Mouse (Mus musculus): ENCODE results near the gene Gata1. TPM values are rescaled to one million over a fixed set of nuclear protein-coding genes. Genes with fewer than 3 reads are reported as not detected.
"Not testable (repeated sequence)": the region's sequence is repeated elsewhere in the genome, so short reads cannot be mapped to it uniquely, and the experiment has no call there.

The Gata1 gene
- total and polyA plus RNA-seq, 3 experiments, result 38.1 to 93.3 (median 46.2) TPM

GRCm38 (mm10) chrX:7927116-7927515 is 50.8 kb downstream of the Gata1 start:
- Histone ChIP-seq H3K4me3 (ENCODE audit: low read depth, low read length) (no peak overlapping the region), H3K9me3 (replicated peaks) (no peaks in the 10 kb centered on the region), H3K4me1 (ENCODE audit: insufficient read depth, low read depth, low read length) (0 out of 2 replicates have a peak, but pooled peaks cover 4% of the 10 kb centered on the region), H3K36me3 (replicated peaks) (peaks cover 19% of the 10 kb centered on the region), H3K27me3 (ENCODE audit: insufficient read depth, low read length) (peaks cover 43% of the 10 kb centered on the region)
- TF ChIP-seq GATA2 (IDR thresholded peaks at IDR 0.05; ENCODE audit: borderline replicate concordance, low read depth, low read length) (no peak), GATA1 (IDR thresholded peaks at IDR 0.05; ENCODE audit: borderline replicate concordance, low read length) (no peak), POLR2AphosphoS5 (IDR thresholded peaks at IDR 0.05; ENCODE audit: insufficient replicate concordance, low read depth, low read length) (no peak), CTCF (IDR thresholded peaks at IDR 0.05; ENCODE audit: low read depth, low read length) (no peak), TAL1 (conservative IDR thresholded peaks at IDR 0.05; ENCODE audit: low read depth, low read length) (no peak)
- ATAC-seq (ENCODE audit: extremely low read depth, insufficient number of reproducible peaks, low FRiP score, poor library complexity, severe bottlenecking) (no peak), DNase-seq (ENCODE audit: low spot score) (no peak)

GRCm38 (mm10) chrX:7926266-7926665 is 51.6 kb downstream of the Gata1 start:
- no peak for DNase-seq (ENCODE audit: low spot score)
- TF ChIP-seq POLR2AphosphoS5 (IDR thresholded peaks at IDR 0.05; ENCODE audit: insufficient replicate concordance, low read depth, low read length) (no peak), TAL1 (conservative IDR thresholded peaks at IDR 0.05; ENCODE audit: low read depth, low read length) (no peak), CTCF (IDR thresholded peaks at IDR 0.05; ENCODE audit: low read depth, low read length) (no peak), GATA1 (IDR thresholded peaks at IDR 0.05; ENCODE audit: borderline replicate concordance, low read length) (no peak), GATA2 (IDR thresholded peaks at IDR 0.05; ENCODE audit: borderline replicate concordance, low read depth, low read length) (no peak)
- Histone ChIP-seq H3K36me3 (replicated peaks) (peaks cover 11% of the 10 kb centered on the region), H3K9me3 (replicated peaks) (no peaks in the 10 kb centered on the region), H3K27me3 (ENCODE audit: insufficient read depth, low read length) (peaks cover 48% of the 10 kb centered on the region), H3K4me1 (ENCODE audit: insufficient read depth, low read depth, low read length) (0 out of 2 replicates have a peak, but pooled peaks cover 4% of the 10 kb centered on the region), H3K4me3 (ENCODE audit: low read depth, low read length) (no peak overlapping the region)
- no peak for ATAC-seq (ENCODE audit: extremely low read depth, insufficient number of reproducible peaks, low FRiP score, poor library complexity, severe bottlenecking)

GRCm38 (mm10) chrX:7922032-7922431 is 55.8 kb downstream of the Gata1 start:
- Histone ChIP-seq H3K36me3 (replicated peaks) (no peaks in the 10 kb centered on the region), H3K9me3 (replicated peaks) (no peaks in the 10 kb centered on the region), H3K4me3 (ENCODE audit: low read depth, low read length) (no peak overlapping the region), H3K27me3 (ENCODE audit: insufficient read depth, low read length) (peaks cover 46% of the 10 kb centered on the region), H3K4me1 (ENCODE audit: insufficient read depth, low read depth, low read length) (no peaks in the 10 kb centered on the region)
- ATAC-seq (ENCODE audit: extremely low read depth, insufficient number of reproducible peaks, low FRiP score, poor library complexity, severe bottlenecking), result no peak
- DNase-seq (ENCODE audit: low spot score), result no peak
- TF ChIP-seq POLR2AphosphoS5 (IDR thresholded peaks at IDR 0.05; ENCODE audit: insufficient replicate concordance, low read depth, low read length), result no peak
- TF ChIP-seq GATA1 (IDR thresholded peaks at IDR 0.05; ENCODE audit: borderline replicate concordance, low read length), result no peak
- no peak for TF ChIP-seq GATA2 (IDR thresholded peaks at IDR 0.05; ENCODE audit: borderline replicate concordance, low read depth, low read length)

GRCm38 (mm10) chrX:7919601-7920383 is 58.1 kb downstream of the Gata1 start, which contains the start of gene Pcsk1n:
Gene Pcsk1n (plus strand): TSS chrX:7919822.
- H3K27me3 ChIP-seq (ENCODE audit: insufficient read depth, low read length), result peaks cover 39% of the 10 kb centered on the region

GRCm38 (mm10) chrX:7917960-7918359 is 59.9 kb downstream of the Gata1 start:
- H3K36me3 ChIP-seq (replicated peaks); H3K4me1 ChIP-seq (ENCODE audit: insufficient read depth, low read depth, low read length); H3K9me3 ChIP-seq (replicated peaks); ATAC-seq (ENCODE audit: extremely low read depth, insufficient number of reproducible peaks, low FRiP score, poor library complexity, severe bottlenecking); H3K4me3 ChIP-seq (ENCODE audit: low read depth, low read length); DNase-seq (ENCODE audit: low spot score): not testable (repeated sequence)
- H3K27me3 ChIP-seq (ENCODE audit: insufficient read depth, low read length), result peaks cover 27% of the 10 kb centered on the region

More at GRCm38 (mm10) chrX:7919601-7920383, 58.1 kb downstream of the Gata1 start, which contains the start of gene Pcsk1n:
- ATAC-seq (ENCODE audit: extremely low read depth, insufficient number of reproducible peaks, low FRiP score, poor library complexity, severe bottlenecking), result no peak
- Histone ChIP-seq H3K36me3 (replicated peaks) (no peaks in the 10 kb centered on the region), H3K4me1 (ENCODE audit: insufficient read depth, low read depth, low read length) (no peaks in the 10 kb centered on the region), H3K9me3 (replicated peaks) (no peaks in the 10 kb centered on the region), H3K4me3 (ENCODE audit: low read depth, low read length) (no peak within 1 kb of the TSS)
- no peak for DNase-seq (ENCODE audit: low spot score)
- TF ChIP-seq POLR2AphosphoS5 (IDR thresholded peaks at IDR 0.05; ENCODE audit: insufficient replicate concordance, low read depth, low read length), result no peak
- TF ChIP-seq GATA1 (IDR thresholded peaks at IDR 0.05; ENCODE audit: borderline replicate concordance, low read length), result no peak

- H3K9me3 ChIP-seq (replicated peaks); H3K36me3 ChIP-seq (replicated peaks); DNase-seq (ENCODE audit: low spot score); H3K4me1 ChIP-seq (ENCODE audit: insufficient read depth, low read depth, low read length); ATAC-seq (ENCODE audit: extremely low read depth, insufficient number of reproducible peaks, low FRiP score, poor library complexity, severe bottlenecking); H3K4me3 ChIP-seq (ENCODE audit: low read depth, low read length): not testable (repeated sequence)
- H3K27me3 ChIP-seq (ENCODE audit: insufficient read depth, low read length), result peaks cover 13% of the 10 kb centered on the region
Observed at GRCm38 (mm10) chrX:7915669-7916068, 62.2 kb downstream of the Gata1 start.

GRCm38 (mm10) chrX:7910473-7910872 is 67.4 kb downstream of the Gata1 start:
- no peak overlapping the region for H3K4me3 ChIP-seq (ENCODE audit: low read depth, low read length)
- DNase-seq (ENCODE audit: low spot score), result no peak
- H3K4me1 ChIP-seq (ENCODE audit: insufficient read depth, low read depth, low read length), result no peaks in the 10 kb centered on the region
- H3K9me3 ChIP-seq (replicated peaks), result no peaks in the 10 kb centered on the region
- peaks cover 24% of the 10 kb centered on the region for H3K36me3 ChIP-seq (replicated peaks)
- no peak for ATAC-seq (ENCODE audit: extremely low read depth, insufficient number of reproducible peaks, low FRiP score, poor library complexity, severe bottlenecking)
- no peaks in the 10 kb centered on the region for H3K27me3 ChIP-seq (ENCODE audit: insufficient read depth, low read length)
- TF ChIP-seq POLR2AphosphoS5 (IDR thresholded peaks at IDR 0.05; ENCODE audit: insufficient replicate concordance, low read depth, low read length), result no peak
- TF ChIP-seq GATA1 (IDR thresholded peaks at IDR 0.05; ENCODE audit: borderline replicate concordance, low read length), result no peak
- no peak for TF ChIP-seq TAL1 (conservative IDR thresholded peaks at IDR 0.05; ENCODE audit: low read depth, low read length)
- no peak for TF ChIP-seq CTCF (IDR thresholded peaks at IDR 0.05; ENCODE audit: low read depth, low read length)
- no peak for TF ChIP-seq GATA2 (IDR thresholded peaks at IDR 0.05; ENCODE audit: borderline replicate concordance, low read depth, low read length)

Other genes with a start within 250 kb of the Gata1 start
Only the 20 nearest of the 23 such genes appear.
- gene Tfe3, start 215.5 kb downstream of the Gata1 start, total RNA-seq (2014; fragmentation: Nextera tagmentation), result 78.7 and 81.0 TPM in 2 replicates
- 14.1 and 17.0 TPM in 2 replicates for gene Tfe3, start 215.5 kb downstream of the Gata1 start, total RNA-seq (2017)
- 51.8 and 65.1 TPM in 2 replicates for gene Tfe3, start 215.5 kb downstream of the Gata1 start, polyA plus RNA-seq (2012)
- gene Gripap1, start 188.3 kb downstream of the Gata1 start, total RNA-seq (2014; fragmentation: Nextera tagmentation), result 77.0 and 116 TPM in 2 replicates
- gene Gripap1, start 188.3 kb downstream of the Gata1 start, total RNA-seq (2017), result 45.7 and 53.8 TPM in 2 replicates
- 24.6 and 30.6 TPM in 2 replicates for gene Gripap1, start 188.3 kb downstream of the Gata1 start, polyA plus RNA-seq (2012)
- gene Kcnd1, start 155.8 kb downstream of the Gata1 start, total RNA-seq (2014; fragmentation: Nextera tagmentation), result 1.1 and 4.1 TPM in 2 replicates
- gene Kcnd1, start 155.8 kb downstream of the Gata1 start, total RNA-seq (2017), result 0.23 and 0.27 TPM in 2 replicates
- 0.28 and 0.41 TPM in 2 replicates for gene Kcnd1, start 155.8 kb downstream of the Gata1 start, polyA plus RNA-seq (2012)
- gene Otud5, start 136.7 kb downstream of the Gata1 start, total RNA-seq (2014; fragmentation: Nextera tagmentation), result 68.1 and 71.8 TPM in 2 replicates
- 53.3 and 53.7 TPM in 2 replicates for gene Otud5, start 136.7 kb downstream of the Gata1 start, total RNA-seq (2017)
- gene Otud5, start 136.7 kb downstream of the Gata1 start, polyA plus RNA-seq (2012), result 84.0 and 86.5 TPM in 2 replicates
- 7.4 and 12.8 TPM in 2 replicates for gene Pim2, start 99.8 kb downstream of the Gata1 start, total RNA-seq (2014; fragmentation: Nextera tagmentation)
- 1.8 and 2.2 TPM in 2 replicates for gene Pim2, start 99.8 kb downstream of the Gata1 start, total RNA-seq (2017)
- 23.1 and 25.6 TPM in 2 replicates for gene Pim2, start 99.8 kb downstream of the Gata1 start, polyA plus RNA-seq (2012)
- 9.6 and 13.5 TPM in 2 replicates for gene Slc35a2, start 94.0 kb downstream of the Gata1 start, total RNA-seq (2014; fragmentation: Nextera tagmentation)
- gene Slc35a2, start 94.0 kb downstream of the Gata1 start, total RNA-seq (2017), result 34.0 and 39.4 TPM in 2 replicates
- 75.8 and 107 TPM in 2 replicates for gene Slc35a2, start 94.0 kb downstream of the Gata1 start, polyA plus RNA-seq (2012)
- 50.0 and 64.3 TPM in 2 replicates for gene Pqbp1, start 78.8 kb downstream of the Gata1 start, total RNA-seq (2014; fragmentation: Nextera tagmentation)
- 146 and 162 TPM in 2 replicates for gene Pqbp1, start 78.8 kb downstream of the Gata1 start, total RNA-seq (2017)
- gene Pqbp1, start 78.8 kb downstream of the Gata1 start, polyA plus RNA-seq (2012), result 152 and 167 TPM in 2 replicates
- 195 and 197 TPM in 2 replicates for gene Timm17b, start 78.7 kb downstream of the Gata1 start, total RNA-seq (2014; fragmentation: Nextera tagmentation)
- gene Timm17b, start 78.7 kb downstream of the Gata1 start, total RNA-seq (2017), result 72.9 and 78.8 TPM in 2 replicates
- 122 and 139 TPM in 2 replicates for gene Timm17b, start 78.7 kb downstream of the Gata1 start, polyA plus RNA-seq (2012)
- gene Gm10491, start 70.2 kb downstream of the Gata1 start, total RNA-seq (2014; fragmentation: Nextera tagmentation), result not detected in 2 replicates
- gene Gm10491, start 70.2 kb downstream of the Gata1 start, total RNA-seq (2017), result not detected in 2 replicates
- gene Gm10491, start 70.2 kb downstream of the Gata1 start, polyA plus RNA-seq (2012), result not detected in 2 replicates
- gene Gm10490, start 68.5 kb downstream of the Gata1 start, total RNA-seq (2014; fragmentation: Nextera tagmentation), result not detected in 2 replicates
- 1.5 TPM in 1 of 2 replicates, not detected in the other for gene Gm10490, start 68.5 kb downstream of the Gata1 start, total RNA-seq (2017)
- gene Gm10490, start 68.5 kb downstream of the Gata1 start, polyA plus RNA-seq (2012), result not detected in 2 replicates
- not detected in 2 replicates for gene Pcsk1n, start 58.2 kb downstream of the Gata1 start, total RNA-seq (2014; fragmentation: Nextera tagmentation)
- gene Pcsk1n, start 58.2 kb downstream of the Gata1 start, total RNA-seq (2017), result not detected in 2 replicates
- not detected in 2 replicates for gene Pcsk1n, start 58.2 kb downstream of the Gata1 start, polyA plus RNA-seq (2012)
- not detected in 2 replicates for gene Eras, start 49.5 kb downstream of the Gata1 start, total RNA-seq (2014; fragmentation: Nextera tagmentation)
- not detected in 2 replicates for gene Eras, start 49.5 kb downstream of the Gata1 start, total RNA-seq (2017)
- not detected in 2 replicates for gene Eras, start 49.5 kb downstream of the Gata1 start, polyA plus RNA-seq (2012)
- gene Hdac6, start 30.2 kb downstream of the Gata1 start, total RNA-seq (2014; fragmentation: Nextera tagmentation), result 14.5 and 17.2 TPM in 2 replicates
- 5.5 and 8.9 TPM in 2 replicates for gene Hdac6, start 30.2 kb downstream of the Gata1 start, total RNA-seq (2017)
- gene Hdac6, start 30.2 kb downstream of the Gata1 start, polyA plus RNA-seq (2012), result 6.0 and 6.5 TPM in 2 replicates
- not detected in 2 replicates for gene Glod5, start 40.4 kb upstream of the Gata1 start, total RNA-seq (2014; fragmentation: Nextera tagmentation)
- not detected in 2 replicates for gene Glod5, start 40.4 kb upstream of the Gata1 start, total RNA-seq (2017)
- not detected in 2 replicates for gene Glod5, start 40.4 kb upstream of the Gata1 start, polyA plus RNA-seq (2012)
- gene Suv39h1, start 96.7 kb upstream of the Gata1 start, total RNA-seq (2014; fragmentation: Nextera tagmentation), result 64.5 and 66.6 TPM in 2 replicates
- gene Suv39h1, start 96.7 kb upstream of the Gata1 start, total RNA-seq (2017), result 69.7 and 70.5 TPM in 2 replicates
- 15.0 and 23.6 TPM in 2 replicates for gene Suv39h1, start 96.7 kb upstream of the Gata1 start, polyA plus RNA-seq (2012)
- gene Was, start 112.4 kb upstream of the Gata1 start, total RNA-seq (2014; fragmentation: Nextera tagmentation), result 86.1 and 101 TPM in 2 replicates
- 99.6 and 105 TPM in 2 replicates for gene Was, start 112.4 kb upstream of the Gata1 start, total RNA-seq (2017)
- 198 and 247 TPM in 2 replicates for gene Was, start 112.4 kb upstream of the Gata1 start, polyA plus RNA-seq (2012)
- 22.2 and 31.1 TPM in 2 replicates for gene Wdr13, start 154.8 kb upstream of the Gata1 start, total RNA-seq (2014; fragmentation: Nextera tagmentation)
- 24.6 and 27.6 TPM in 2 replicates for gene Wdr13, start 154.8 kb upstream of the Gata1 start, total RNA-seq (2017)
- gene Wdr13, start 154.8 kb upstream of the Gata1 start, polyA plus RNA-seq (2012), result 30.1 and 34.3 TPM in 2 replicates
- gene Rbm3, start 167.8 kb upstream of the Gata1 start, total RNA-seq (2014; fragmentation: Nextera tagmentation), result 460 and 585 TPM in 2 replicates
- gene Rbm3, start 167.8 kb upstream of the Gata1 start, total RNA-seq (2017), result 1,150 and 1,311 TPM in 2 replicates
- 125 and 248 TPM in 2 replicates for gene Rbm3, start 167.8 kb upstream of the Gata1 start, polyA plus RNA-seq (2012)
- 9.7 and 15.0 TPM in 2 replicates for gene Tbc1d25, start 198.1 kb upstream of the Gata1 start, total RNA-seq (2014; fragmentation: Nextera tagmentation)
- gene Tbc1d25, start 198.1 kb upstream of the Gata1 start, total RNA-seq (2017), result 6.3 and 6.5 TPM in 2 replicates
- 3.5 and 4.4 TPM in 2 replicates for gene Tbc1d25, start 198.1 kb upstream of the Gata1 start, polyA plus RNA-seq (2012)
- 11.1 and 17.1 TPM in 2 replicates for gene Ebp, start 215.4 kb upstream of the Gata1 start, total RNA-seq (2014; fragmentation: Nextera tagmentation)
- 52.7 and 84.7 TPM in 2 replicates for gene Ebp, start 215.4 kb upstream of the Gata1 start, total RNA-seq (2017)
- 2.2 and 2.3 TPM in 2 replicates for gene Ebp, start 215.4 kb upstream of the Gata1 start, polyA plus RNA-seq (2012)

All from G1E (cell line).